Mouse (Mus musculus): ENCODE results near the gene Ndufaf2.

DNA sequence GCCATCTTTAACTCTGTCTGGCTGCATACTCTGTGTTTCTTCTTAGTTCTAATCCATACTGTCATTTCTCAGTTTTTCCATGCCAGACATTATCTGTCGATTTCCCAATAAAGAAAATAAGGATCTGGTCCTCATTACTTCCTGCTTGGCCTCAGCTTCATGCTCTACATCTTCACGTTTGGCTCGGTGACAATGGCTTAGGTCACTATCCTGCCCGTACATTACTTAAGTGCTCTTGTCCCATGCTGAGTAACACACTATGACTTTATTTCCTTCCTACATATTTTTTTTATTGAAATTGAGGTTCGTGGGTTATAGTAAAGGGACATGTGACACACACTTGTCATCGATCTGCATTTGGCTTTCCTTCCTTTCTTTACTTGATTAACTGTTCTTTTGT, 143.3 kb downstream of the Ndufaf2 start:
- no peak for TF ChIP-seq CTCF (IDR thresholded peaks at IDR 0.05; ENCODE audit: low read depth, low read length)
- TF ChIP-seq POLR2A (IDR thresholded peaks at IDR 0.05; ENCODE audit: borderline replicate concordance, low read depth, low read length): no peak

All from bone marrow macrophage, adult 2 months (primary cell).